Mouse (Mus musculus): ENCODE measurements around the gene Ubqln2.

DNA sequence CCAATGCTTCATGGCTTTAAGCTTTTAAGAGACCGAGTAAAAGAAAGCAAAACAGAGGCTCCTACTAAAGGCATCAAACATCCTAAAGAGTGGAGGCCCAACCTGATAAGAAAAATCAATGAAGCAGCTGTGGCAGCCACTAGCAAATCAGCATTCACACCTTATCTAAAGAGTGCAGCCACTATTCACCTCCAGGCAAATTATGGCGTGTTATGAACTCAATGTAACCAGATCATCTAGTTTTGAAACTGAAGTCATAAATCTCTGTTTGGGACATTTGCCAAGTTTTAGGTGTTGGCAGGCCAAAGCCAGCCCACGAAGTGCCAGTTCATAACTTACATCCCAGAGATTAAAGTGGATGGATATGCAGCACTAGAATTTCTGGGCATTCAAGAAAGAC, 5.7 kb upstream of the Ubqln2 start:
- TF ChIP-seq CHD2 (IDR thresholded peaks at IDR 0.05; ENCODE audit: low read length) = no peak
- no peak for TF ChIP-seq CTCF (conservative IDR thresholded peaks at IDR 0.05 in 1 of 2, IDR thresholded peaks at IDR 0.05 in 1 of 2; ENCODE audit: low read depth in 2 of 2, low read length in 2 of 2)
- TF ChIP-seq E2F4 (IDR thresholded peaks at IDR 0.05; ENCODE audit: insufficient replicate concordance, low read depth, low read length) = no peak
- TF ChIP-seq ETS1 (conservative IDR thresholded peaks at IDR 0.05; ENCODE audit: low read depth, low read length) = no peak
- no peak for TF ChIP-seq POLR2A (IDR thresholded peaks at IDR 0.05; ENCODE audit: low read depth, low read length)
- no peak for TF ChIP-seq RCOR1 (conservative IDR thresholded peaks at IDR 0.05; ENCODE audit: low read depth, low read length)
- no peak for TF ChIP-seq ZMIZ1 (IDR thresholded peaks at IDR 0.05; ENCODE audit: low read depth, low read length)
- TF ChIP-seq MXI1 (IDR thresholded peaks at IDR 0.05; ENCODE audit: low read depth, low read length) = no peak
- no peak for TF ChIP-seq ZC3H11A (IDR thresholded peaks at IDR 0.05; ENCODE audit: low read depth, low read length)
- TF ChIP-seq BHLHE40 (IDR thresholded peaks at IDR 0.05; ENCODE audit: low read depth, low read length) = no peak
- no peak for TF ChIP-seq ELF1 (IDR thresholded peaks at IDR 0.05; ENCODE audit: low read depth, low read length)
